ENCODE assay signal across 29 mouse cellular contexts in genomic region chr1:40665401-40666370, GRCm38 (mm10). TPM values are rescaled to one million over a fixed set of nuclear protein-coding genes. Genes with fewer than 3 reads are reported as not detected.
A peak's percentile ranks its signal among the peaks of the same experiment; 100 is the strongest.
DNase-seq lines count a peak whose midpoint lies in the region; ATAC-seq and TF ChIP-seq lines count a peak whose summit lies in the region.
"Had no signal": no experiment of that assay in that cellular context is flagged by ENCODE, and none has a peak within 500 bp of the region (broad histone marks: within the 10 kb centered on the region; RNA-seq: fewer than 3 reads in every experiment).

No protein-coding gene starts in this region.

- no peak overlapping the region for H3K9ac ChIP-seq in kidney, embryonic 16.5 days (replicated peaks; ENCODE audit: low read length)
- no peak overlapping the region for H3K9ac ChIP-seq in lung, postnatal 0 days (replicated peaks; ENCODE audit: low read depth)
- H3K9ac ChIP-seq in stomach, embryonic 16.5 days (ENCODE audit: low read length): no peak overlapping the region
- no peak overlapping the region for H3K9ac ChIP-seq in forebrain, embryonic 16.5 days (replicated peaks; ENCODE audit: low read depth, low read length)
- H3K9ac ChIP-seq: embryonic facial prominence, embryonic 12.5 days; forebrain, embryonic 15.5 days; hindbrain, embryonic 15.5 days; liver, embryonic 12.5 days; midbrain, embryonic 15.5 days; neural tube, embryonic 15.5 days had no signal

- ATAC-seq in kidney, embryonic 16.5 days (ENCODE audit: low FRiP score, low TSS enrichment): no peak
- 0 out of 2 replicates have a peak, but pooled peaks have one; percentile 6 for ATAC-seq in lung, postnatal 0 days
- ATAC-seq in stomach, embryonic 16.5 days (ENCODE audit: insufficient read depth, low FRiP score): peak; percentile 77; the same call in 1 of the 2 replicates
- ATAC-seq in forebrain, embryonic 16.5 days: no peak
- ATAC-seq: CD4-positive, CD25-positive, alpha-beta regulatory T cell, adult 4 months; forebrain, embryonic 15.5 days; inflammation-experienced regulatory T-cells, adult 6 months; liver, embryonic 12.5 days; midbrain, embryonic 15.5 days had no signal

- TF ChIP-seq CTCF in kidney, adult 2 months (conservative IDR thresholded peaks at IDR 0.05; ENCODE audit: insufficient read depth, insufficient read length, low read depth, low read length): no peak
- no peak for TF ChIP-seq CTCF in lung, postnatal 0 days (IDR thresholded peaks at IDR 0.05)

- no peak for TF ChIP-seq EP300 in lung, postnatal 0 days (IDR thresholded peaks at IDR 0.05)

- H3K4me1 ChIP-seq in kidney, adult 2 months (ENCODE audit: control insufficient read depth, insufficient read depth, low read length): no peaks in the 10 kb centered on the region; the same call in 1 of the 2 replicates
- peaks cover 3% of the 10 kb centered on the region; the same call in 1 of the 2 replicates for H3K4me1 ChIP-seq in kidney, embryonic 16.5 days (ENCODE audit: insufficient read depth, low read length)
- no peaks in the 10 kb centered on the region for H3K4me1 ChIP-seq in lung, postnatal 0 days (ENCODE audit: insufficient read depth, low read depth, low read length)
- H3K4me1 ChIP-seq in stomach, embryonic 16.5 days (ENCODE audit: control insufficient read depth, insufficient read depth, low read length): 0 out of 2 replicates have a peak, but pooled peaks cover 3% of the 10 kb centered on the region
- no peaks in the 10 kb centered on the region for H3K4me1 ChIP-seq in forebrain, embryonic 16.5 days (replicated peaks; ENCODE audit: control insufficient read depth, insufficient read depth, low read length)
- H3K4me1 ChIP-seq: forebrain, embryonic 10.5 days; forebrain, embryonic 15.5 days; hindbrain, embryonic 15.5 days; liver, embryonic 12.5 days; midbrain, embryonic 10.5 days; midbrain, embryonic 15.5 days; neural tube, embryonic 15.5 days had no signal

- DNase-seq in kidney, adult 2 months: peak; percentile 41
- peak; percentile 32 for DNase-seq in lung, postnatal 0 days (ENCODE audit: low spot score)
- no peak for DNase-seq in lung, postnatal 4 days
- DNase-seq in R1 (ENCODE audit: low read depth, low spot score): peak; percentile 64
- DNase-seq: adrenal gland, postnatal 10 days; cerebellum, adult 11 months; cerebellum, adult 9-10 months; cerebellum, postnatal 36 days; heart, postnatal 14 days; kidney, postnatal 14 days; left cerebral cortex, postnatal 4 days; retina, postnatal 1 day; right cerebral cortex, postnatal 14 days; thymus, adult 2 months; thymus, postnatal 36 days had no signal

- H3K27ac ChIP-seq in kidney, adult 2 months (ENCODE audit: insufficient read depth, low read depth, low read length): peak overlapping the region; percentile 6; the same call in 1 of the 2 replicates
- H3K27ac ChIP-seq in kidney, embryonic 16.5 days (ENCODE audit: low read length): no peak overlapping the region
- no peak overlapping the region for H3K27ac ChIP-seq in lung, postnatal 0 days (ENCODE audit: low read length)
- peak overlapping the region; percentile 46 for H3K27ac ChIP-seq in stomach, embryonic 16.5 days (ENCODE audit: low read length)
- no peak overlapping the region for H3K27ac ChIP-seq in forebrain, embryonic 16.5 days (ENCODE audit: low read length)
- H3K27ac ChIP-seq: embryonic facial prominence, embryonic 12.5 days; forebrain, embryonic 10.5 days; forebrain, embryonic 15.5 days; hindbrain, embryonic 10.5 days; hindbrain, embryonic 15.5 days; liver, embryonic 12.5 days; midbrain, embryonic 10.5 days; midbrain, embryonic 15.5 days; neural tube, embryonic 15.5 days had no signal

- TF ChIP-seq POLR2A in kidney, adult 2 months (IDR thresholded peaks at IDR 0.05; ENCODE audit: low read depth, low read length): no peak

- no peak overlapping the region for H3K4me2 ChIP-seq in kidney, embryonic 16.5 days (replicated peaks; ENCODE audit: low read depth, low read length)
- H3K4me2 ChIP-seq in lung, postnatal 0 days (replicated peaks; ENCODE audit: low read depth, low read length): no peak overlapping the region
- no peak overlapping the region for H3K4me2 ChIP-seq in stomach, embryonic 16.5 days (ENCODE audit: low read depth, low read length)
- no peak overlapping the region for H3K4me2 ChIP-seq in forebrain, embryonic 16.5 days (ENCODE audit: low read length)
- H3K4me2 ChIP-seq: embryonic facial prominence, embryonic 12.5 days; forebrain, embryonic 15.5 days; hindbrain, embryonic 15.5 days; liver, embryonic 12.5 days; midbrain, embryonic 15.5 days; neural tube, embryonic 15.5 days had no signal

- WGBS in kidney, adult 2 months: 60% methylated on average over 12 of the region's 12 CpGs
- 51% methylated on average over 12 of the region's 12 CpGs for WGBS in kidney, embryonic 16.5 days
- WGBS in lung, postnatal 0 days: 27% methylated on average over 12 of the region's 12 CpGs
- 30% methylated on average over 12 of the region's 12 CpGs for WGBS in stomach, embryonic 16.5 days
- WGBS in forebrain, embryonic 16.5 days: 46% methylated on average over 12 of the region's 12 CpGs

- no peaks in the 10 kb centered on the region for H3K27me3 ChIP-seq in kidney, adult 2 months (replicated peaks; ENCODE audit: control insufficient read depth, insufficient read depth, low read length)
- no peaks in the 10 kb centered on the region for H3K27me3 ChIP-seq in kidney, embryonic 16.5 days (ENCODE audit: insufficient read depth, low read length)
- H3K27me3 ChIP-seq in lung, postnatal 0 days (replicated peaks; ENCODE audit: insufficient read depth, low read length): no peaks in the 10 kb centered on the region
- H3K27me3 ChIP-seq in stomach, embryonic 16.5 days (ENCODE audit: control insufficient read depth, insufficient read depth, low read length): no peaks in the 10 kb centered on the region
- no peaks in the 10 kb centered on the region for H3K27me3 ChIP-seq in forebrain, embryonic 16.5 days (replicated peaks; ENCODE audit: control insufficient read depth, insufficient read depth, low read length)
- H3K27me3 ChIP-seq: forebrain, embryonic 15.5 days; hindbrain, embryonic 15.5 days; midbrain, embryonic 15.5 days; neural tube, embryonic 15.5 days had no signal

- no peak overlapping the region for H3K4me3 ChIP-seq in kidney, adult 2 months (ENCODE audit: insufficient read depth, low read depth, low read length)
- no peak overlapping the region for H3K4me3 ChIP-seq in kidney, embryonic 16.5 days (ENCODE audit: low read length)
- no peak overlapping the region for H3K4me3 ChIP-seq in lung, postnatal 0 days (ENCODE audit: low read depth, low read length)
- H3K4me3 ChIP-seq in stomach, embryonic 16.5 days (replicated peaks; ENCODE audit: low read length): no peak overlapping the region
- H3K4me3 ChIP-seq in forebrain, embryonic 16.5 days (replicated peaks; ENCODE audit: low read length): no peak overlapping the region
- H3K4me3 ChIP-seq: embryonic facial prominence, embryonic 12.5 days; forebrain, embryonic 10.5 days; forebrain, embryonic 15.5 days; hindbrain, embryonic 10.5 days; hindbrain, embryonic 15.5 days; liver, embryonic 12.5 days; midbrain, embryonic 10.5 days; midbrain, embryonic 15.5 days; neural tube, embryonic 15.5 days had no signal

- no peaks in the 10 kb centered on the region for H3K9me3 ChIP-seq in kidney, embryonic 16.5 days (ENCODE audit: low read length)
- no peaks in the 10 kb centered on the region for H3K9me3 ChIP-seq in lung, postnatal 0 days (ENCODE audit: low read length)
- H3K9me3 ChIP-seq in stomach, embryonic 16.5 days (replicated peaks; ENCODE audit: control insufficient read depth, low read length): no peaks in the 10 kb centered on the region
- no peaks in the 10 kb centered on the region for H3K9me3 ChIP-seq in forebrain, embryonic 16.5 days (ENCODE audit: control insufficient read depth, low read length)
- H3K9me3 ChIP-seq: embryonic facial prominence, embryonic 12.5 days; forebrain, embryonic 10.5 days; forebrain, embryonic 15.5 days; hindbrain, embryonic 10.5 days; hindbrain, embryonic 15.5 days; liver, embryonic 12.5 days; midbrain, embryonic 10.5 days; midbrain, embryonic 15.5 days; neural tube, embryonic 15.5 days had no signal

- no peaks in the 10 kb centered on the region for H3K36me3 ChIP-seq in kidney, adult 2 months (ENCODE audit: control insufficient read depth, insufficient read depth, low read length)
- H3K36me3 ChIP-seq in kidney, embryonic 16.5 days (ENCODE audit: insufficient read depth, low read length): no peaks in the 10 kb centered on the region
- H3K36me3 ChIP-seq in lung, postnatal 0 days (ENCODE audit: insufficient read depth, low read length): no peaks in the 10 kb centered on the region
- no peaks in the 10 kb centered on the region for H3K36me3 ChIP-seq in stomach, embryonic 16.5 days (ENCODE audit: control insufficient read depth, insufficient read depth, low read length)
- H3K36me3 ChIP-seq in forebrain, embryonic 16.5 days (ENCODE audit: control insufficient read depth, insufficient read depth): no peaks in the 10 kb centered on the region
- H3K36me3 ChIP-seq: embryonic facial prominence, embryonic 12.5 days; forebrain, embryonic 10.5 days; forebrain, embryonic 15.5 days; hindbrain, embryonic 10.5 days; hindbrain, embryonic 15.5 days; liver, embryonic 12.5 days; midbrain, embryonic 10.5 days; midbrain, embryonic 15.5 days; neural tube, embryonic 15.5 days had no signal

RNA-seq across cellular contexts. Expression of gene Slc9a2, which starts 14.7 kb away (rescaled TPM):
- polyA plus RNA-seq in kidney, adult 2 months (2012; rRNA removed): 14.5 and 23.7 TPM in 2 replicates
- polyA plus RNA-seq in kidney, embryonic 16.5 days (2015; fragmentation: Nextera tagmentation; extraction: Ambion mirVana): 2.7 and 2.8 TPM in 2 replicates
- 0.11 and 0.13 TPM in 2 replicates for polyA plus RNA-seq in lung, postnatal 0 days (2015; fragmentation: Nextera tagmentation; extraction: Ambion mirVana)
- polyA plus RNA-seq in stomach, embryonic 16.5 days (2015; fragmentation: Nextera tagmentation; extraction: Ambion mirVana): 3.7 and 4.1 TPM in 2 replicates
- polyA plus RNA-seq in forebrain, embryonic 16.5 days (2015; fragmentation: Nextera tagmentation; extraction: Ambion mirVana): 0.18 and 0.27 TPM in 2 replicates
- polyA plus RNA-seq: CD4-positive, CD25-positive, alpha-beta regulatory T cell, adult 4 months; forebrain, embryonic 10.5 days; inflammation-experienced regulatory T-cells, adult 6 months; liver, embryonic 12.5 days had no signal

Comparison
In these comparisons a context has a peak if more than half of its experiments do, and no peak if none do; other contexts are left out.
1. DNase-seq: peak in kidney, adult 2 months (single experiment), lung, postnatal 0 days (single experiment) and R1 (single experiment); none in lung, postnatal 4 days (0 of 2).
2. H3K27ac ChIP-seq: peak in kidney, adult 2 months (single experiment) and stomach, embryonic 16.5 days (single experiment); none in kidney, embryonic 16.5 days (single experiment), lung, postnatal 0 days (single experiment) and forebrain, embryonic 16.5 days (single experiment).
3. ATAC-seq: peak in lung, postnatal 0 days (single experiment) and stomach, embryonic 16.5 days (single experiment); none in kidney, embryonic 16.5 days (single experiment) and forebrain, embryonic 16.5 days (single experiment).